Mouse (Mus musculus) granulocyte monocyte progenitor cell, adult 5-6 weeks (primary cell): ENCODE data around the gene Fstl3. TPM values are rescaled to one million over a fixed set of nuclear protein-coding genes. Genes with fewer than 3 reads are reported as not detected.

Experiments used
- ATAC-seq: replicated peaks from 2 replicates; pipeline ENCODE4 v1.8.0; 2016; ENCODE audit warnings: mild to moderate bottlenecking, moderate TSS enrichment, inconsistent platforms; ENCODE audit not compliant: poor library complexity, severe bottlenecking
- total RNA-seq, 2 experiments: library from RNA; stranded (forward) in 1 of 2; stranded (reverse) in 1 of 2; fragments of 200-712, 200-1000 nt in 1 of 2; fragments of >200 nt in 1 of 2; fragmentation: Nextera tagmentation in 1 of 2; gene quantifications; 2 replicates each; pipeline ENCODE4 v1.2.3; 2014 to 2017

Fstl3 gene
- total RNA-seq, 2 experiments from 2014 or later, result 0.62 TPM; not detected in 1

DNA sequence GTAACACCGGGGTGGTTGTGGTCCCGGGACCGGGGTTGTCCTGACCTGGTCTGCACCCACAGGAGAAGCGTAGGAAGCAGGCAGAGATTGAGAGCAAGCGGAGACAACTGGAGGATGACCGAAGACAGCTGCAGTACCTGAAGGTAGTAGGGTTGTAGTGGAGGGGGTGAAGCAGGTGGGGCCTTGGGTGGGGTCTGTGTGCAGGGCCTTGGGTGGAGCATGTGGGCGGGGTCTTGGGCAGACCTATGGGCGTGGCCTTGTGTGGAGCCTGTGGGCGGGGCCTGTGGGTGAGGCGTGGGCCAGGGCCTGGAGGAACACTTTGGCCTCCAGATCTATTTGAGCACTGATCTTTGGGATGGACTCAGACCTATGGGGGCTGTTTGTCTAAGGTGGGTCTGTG lies 29.9 kb downstream of the Fstl3 start:
- ATAC-seq, result 0 out of 2 replicates have a peak, but pooled peaks have one; percentile 44

DNA sequence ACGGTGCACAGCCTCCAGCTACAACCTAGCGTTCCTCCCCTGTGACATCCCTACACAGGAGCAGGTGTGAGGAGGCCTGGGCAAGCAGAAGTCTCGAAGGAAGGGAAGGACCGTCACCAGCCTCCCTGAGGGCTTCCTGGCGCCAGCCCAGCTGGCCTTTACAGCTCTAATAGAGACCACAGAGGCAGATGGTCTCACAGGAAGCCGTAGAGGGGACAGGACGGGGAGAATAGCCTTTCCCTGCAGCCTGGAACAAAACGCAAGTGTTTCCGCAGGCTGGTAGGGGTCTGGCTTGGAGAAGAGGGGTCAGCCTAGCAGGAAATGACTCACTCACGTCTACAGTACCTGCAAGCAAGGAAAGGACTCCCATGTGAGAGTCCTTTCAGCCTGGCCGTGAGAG lies 30.8 kb downstream of the Fstl3 start:
- ATAC-seq, result no peak

GRCm38 (mm10) chr10:79808728-79809127 lies 31.7 kb downstream of the Fstl3 start:
- no peak for ATAC-seq

GRCm38 (mm10) chr10:79811736-79812637 lies 34.9 kb downstream of the Fstl3 start:
- peak; percentile 91 for ATAC-seq

GRCm38 (mm10) chr10:79814271-79814842 lies 37.3 kb downstream of the Fstl3 start:
- ATAC-seq, result no peak

GRCm38 (mm10) chr10:79815671-79816494 lies 38.8 kb downstream of the Fstl3 start:
- ATAC-seq, result no peak

- no peak for ATAC-seq
These were observed 40.0 kb downstream of the Fstl3 start for GRCm38 (mm10) chr10:79817111-79817510.

DNA sequence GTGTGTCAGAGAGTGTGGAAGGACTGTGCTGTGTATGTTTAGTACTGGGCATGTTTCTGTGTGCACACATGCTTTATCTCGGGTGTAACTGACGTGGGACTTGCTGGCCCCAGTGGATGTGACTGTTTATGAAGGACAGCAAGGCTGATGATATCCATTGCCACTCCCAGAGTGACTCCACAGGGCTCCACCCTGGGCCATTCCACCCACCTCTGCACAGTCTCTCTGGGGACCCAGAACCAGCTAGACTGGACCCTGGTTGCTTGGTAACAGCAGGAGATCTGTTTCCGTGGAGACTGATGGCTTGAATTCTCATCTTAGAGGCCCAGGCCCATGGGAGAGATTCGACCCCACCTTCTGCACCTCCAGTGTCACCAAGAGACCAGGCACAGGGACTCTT lies 41.2 kb downstream of the Fstl3 start:
- ATAC-seq, result no peak

GRCm38 (mm10) chr10:79819606-79820005 lies 42.5 kb downstream of the Fstl3 start:
- no peak for ATAC-seq

- no peak for ATAC-seq
These were observed 43.2 kb downstream of the Fstl3 start for GRCm38 (mm10) chr10:79820277-79820676.

DNA sequence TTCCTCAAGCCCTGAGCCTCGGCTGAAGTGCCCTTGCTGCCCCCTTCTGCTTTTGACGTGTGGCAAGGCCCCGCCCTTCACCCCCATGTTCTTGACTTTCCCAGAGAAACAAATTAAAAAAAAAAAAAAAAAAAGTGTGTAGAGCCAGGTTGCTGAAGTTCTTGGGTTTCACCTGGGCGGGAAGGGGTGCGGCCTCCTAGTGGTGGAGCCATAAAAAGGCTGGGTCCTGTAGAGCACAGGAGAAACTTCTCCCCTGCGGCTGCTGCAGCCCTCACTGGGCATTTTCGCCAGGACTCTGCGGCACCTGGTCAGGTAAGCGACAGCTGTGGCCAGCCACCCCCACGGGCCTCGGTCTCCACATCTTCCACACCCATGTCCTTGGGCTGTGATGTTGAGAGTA lies 43.7 kb downstream of the Fstl3 start, which contains the start of gene Misp:
Misp (plus strand) TSS at position 208 of the 400 bp plus-strand sequence.
- no peak for ATAC-seq

- ATAC-seq, result no peak
These were observed 44.7 kb downstream of the Fstl3 start for GRCm38 (mm10) chr10:79821731-79822130.

- no peak for ATAC-seq
These were observed 45.3 kb downstream of the Fstl3 start for GRCm38 (mm10) chr10:79822372-79822771.

- ATAC-seq, result no peak
These were observed 45.9 kb downstream of the Fstl3 start for GRCm38 (mm10) chr10:79823011-79823410.

DNA sequence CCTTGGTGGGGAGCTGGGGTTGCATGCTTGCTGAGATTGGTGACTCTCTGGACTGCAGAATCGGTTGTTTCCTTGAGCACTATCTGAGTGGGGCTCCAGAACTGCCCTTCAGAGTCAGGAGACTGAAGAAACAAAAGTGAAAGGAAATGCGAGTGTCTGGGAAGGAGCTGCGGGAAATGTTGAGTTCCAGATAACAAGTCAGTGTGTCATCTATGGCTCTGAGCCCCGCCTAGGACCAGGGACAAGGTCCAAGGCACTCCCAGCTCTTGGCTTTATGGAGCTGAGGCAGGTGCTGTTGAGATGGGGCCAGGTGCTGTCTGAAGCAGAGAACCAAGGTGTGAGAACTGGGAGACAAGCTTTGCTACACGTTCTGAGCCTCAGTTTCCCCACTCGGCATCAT lies 47.3 kb downstream of the Fstl3 start:
- ATAC-seq, result 0 out of 2 replicates have a peak, but pooled peaks have one; percentile 20

- ATAC-seq, result 0 out of 2 replicates have a peak, but pooled peaks have one; percentile 11
These were observed 54.5 kb downstream of the Fstl3 start for GRCm38 (mm10) chr10:79831583-79831982.

Other genes with a start within 250 kb of the Fstl3 start
Only the 30 nearest of the 34 such genes appear.
- not detected in 2 replicates for gene Theg, start 189.9 kb upstream of the Fstl3 start, total RNA-seq (2014; fragmentation: Nextera tagmentation)
- gene Theg, start 189.9 kb upstream of the Fstl3 start, total RNA-seq (2017), result not detected in 2 replicates
- not detected in 2 replicates for gene C2cd4c, start 163.2 kb upstream of the Fstl3 start, total RNA-seq (2014; fragmentation: Nextera tagmentation)
- gene C2cd4c, start 163.2 kb upstream of the Fstl3 start, total RNA-seq (2017), result not detected in 2 replicates
- not detected in 2 replicates for gene Shc2, start 139.4 kb upstream of the Fstl3 start, total RNA-seq (2014; fragmentation: Nextera tagmentation)
- gene Shc2, start 139.4 kb upstream of the Fstl3 start, total RNA-seq (2017), result not detected in 2 replicates
- gene Odf3l2, start 131.5 kb upstream of the Fstl3 start, total RNA-seq (2014; fragmentation: Nextera tagmentation), result not detected in 2 replicates
- gene Odf3l2, start 131.5 kb upstream of the Fstl3 start, total RNA-seq (2017), result not detected in 2 replicates
- gene Madcam1, start 112.7 kb upstream of the Fstl3 start, total RNA-seq (2014; fragmentation: Nextera tagmentation), result not detected in 2 replicates
- not detected in 2 replicates for gene Madcam1, start 112.7 kb upstream of the Fstl3 start, total RNA-seq (2017)
- 7.4 and 9.7 TPM in 2 replicates for gene Tpgs1, start 107.9 kb upstream of the Fstl3 start, total RNA-seq (2014; fragmentation: Nextera tagmentation)
- gene Tpgs1, start 107.9 kb upstream of the Fstl3 start, total RNA-seq (2017), result 8.1 and 14.6 TPM in 2 replicates
- gene Cdc34, start 95.1 kb upstream of the Fstl3 start, total RNA-seq (2014; fragmentation: Nextera tagmentation), result 110 and 115 TPM in 2 replicates
- 98.7 and 142 TPM in 2 replicates for gene Cdc34, start 95.1 kb upstream of the Fstl3 start, total RNA-seq (2017)
- 2.2 TPM in 1 of 2 replicates, not detected in the other for gene Gzmm, start 88.3 kb upstream of the Fstl3 start, total RNA-seq (2014; fragmentation: Nextera tagmentation)
- 0.34 TPM in 1 of 2 replicates, not detected in the other for gene Gzmm, start 88.3 kb upstream of the Fstl3 start, total RNA-seq (2017)
- gene Bsg, start 72.8 kb upstream of the Fstl3 start, total RNA-seq (2014; fragmentation: Nextera tagmentation), result 253 and 319 TPM in 2 replicates
- gene Bsg, start 72.8 kb upstream of the Fstl3 start, total RNA-seq (2017), result 278 and 345 TPM in 2 replicates
- 0.28 TPM in 1 of 2 replicates, not detected in the other for gene Hcn2, start 60.6 kb upstream of the Fstl3 start, total RNA-seq (2014; fragmentation: Nextera tagmentation)
- 0.39 TPM in 1 of 2 replicates, not detected in the other for gene Hcn2, start 60.6 kb upstream of the Fstl3 start, total RNA-seq (2017)
- gene Polrmt, start 30.7 kb upstream of the Fstl3 start, total RNA-seq (2014; fragmentation: Nextera tagmentation), result 28.6 and 56.2 TPM in 2 replicates
- gene Polrmt, start 30.7 kb upstream of the Fstl3 start, total RNA-seq (2017), result 12.7 and 14.0 TPM in 2 replicates
- not detected in 2 replicates for gene Fgf22, start 22.2 kb upstream of the Fstl3 start, total RNA-seq (2014; fragmentation: Nextera tagmentation)
- not detected in 2 replicates for gene Fgf22, start 22.2 kb upstream of the Fstl3 start, total RNA-seq (2017)
- 32.1 and 64.5 TPM in 2 replicates for gene Rnf126, start 10.3 kb upstream of the Fstl3 start, total RNA-seq (2014; fragmentation: Nextera tagmentation)
- gene Rnf126, start 10.3 kb upstream of the Fstl3 start, total RNA-seq (2017), result 17.3 and 28.2 TPM in 2 replicates
- 172 and 215 TPM in 2 replicates for gene Prss57, start 13.7 kb downstream of the Fstl3 start, total RNA-seq (2014; fragmentation: Nextera tagmentation)
- 77.4 and 86.7 TPM in 2 replicates for gene Prss57, start 13.7 kb downstream of the Fstl3 start, total RNA-seq (2017)
- gene Palm, start 16.3 kb downstream of the Fstl3 start, total RNA-seq (2014; fragmentation: Nextera tagmentation), result 80.1 and 110 TPM in 2 replicates
- 35.6 and 48.6 TPM in 2 replicates for gene Palm, start 16.3 kb downstream of the Fstl3 start, total RNA-seq (2017)
- gene Misp, start 43.7 kb downstream of the Fstl3 start, total RNA-seq (2014; fragmentation: Nextera tagmentation), result 0.34 TPM in 1 of 2 replicates, not detected in the other
- 0.82 TPM in 1 of 2 replicates, not detected in the other for gene Misp, start 43.7 kb downstream of the Fstl3 start, total RNA-seq (2017)
- gene Ptbp1, start 77.2 kb downstream of the Fstl3 start, total RNA-seq (2014; fragmentation: Nextera tagmentation), result 497 and 526 TPM in 2 replicates
- 211 and 216 TPM in 2 replicates for gene Ptbp1, start 77.2 kb downstream of the Fstl3 start, total RNA-seq (2017)
- 2,258 and 3,780 TPM in 2 replicates for gene Prtn3, start 97.2 kb downstream of the Fstl3 start, total RNA-seq (2014; fragmentation: Nextera tagmentation)
- 1,097 and 1,536 TPM in 2 replicates for gene Prtn3, start 97.2 kb downstream of the Fstl3 start, total RNA-seq (2017)
- gene Plppr3, start 97.4 kb downstream of the Fstl3 start, total RNA-seq (2014; fragmentation: Nextera tagmentation), result 72.1 and 111 TPM in 2 replicates
- gene Plppr3, start 97.4 kb downstream of the Fstl3 start, total RNA-seq (2017), result 91.6 and 112 TPM in 2 replicates
- 5,751 and 6,009 TPM in 2 replicates for gene Elane, start 109.0 kb downstream of the Fstl3 start, total RNA-seq (2014; fragmentation: Nextera tagmentation)
- 2,814 and 3,772 TPM in 2 replicates for gene Elane, start 109.0 kb downstream of the Fstl3 start, total RNA-seq (2017)
- 1.6 and 4.5 TPM in 2 replicates for gene Cfd, start 113.6 kb downstream of the Fstl3 start, total RNA-seq (2014; fragmentation: Nextera tagmentation)
- gene Cfd, start 113.6 kb downstream of the Fstl3 start, total RNA-seq (2017), result not detected in 2 replicates
- 14.1 and 20.3 TPM in 2 replicates for gene Med16, start 131.7 kb downstream of the Fstl3 start, total RNA-seq (2014; fragmentation: Nextera tagmentation)
- gene Med16, start 131.7 kb downstream of the Fstl3 start, total RNA-seq (2017), result 17.0 and 18.7 TPM in 2 replicates
- gene Gm26602, start 133.6 kb downstream of the Fstl3 start, total RNA-seq (2014; fragmentation: Nextera tagmentation), result not detected in 2 replicates
- gene Gm26602, start 133.6 kb downstream of the Fstl3 start, total RNA-seq (2017), result 0.98 TPM in 1 of 2 replicates, not detected in the other
- gene Kiss1r, start 139.7 kb downstream of the Fstl3 start, total RNA-seq (2014; fragmentation: Nextera tagmentation), result not detected in 2 replicates
- 0.26 TPM in 1 of 2 replicates, not detected in the other for gene Kiss1r, start 139.7 kb downstream of the Fstl3 start, total RNA-seq (2017)
- 62.9 and 64.6 TPM in 2 replicates for gene R3hdm4, start 143.9 kb downstream of the Fstl3 start, total RNA-seq (2014; fragmentation: Nextera tagmentation)
- gene R3hdm4, start 143.9 kb downstream of the Fstl3 start, total RNA-seq (2017), result 39.1 and 40.4 TPM in 2 replicates
- 21.2 and 22.5 TPM in 2 replicates for gene Arid3a, start 149.8 kb downstream of the Fstl3 start, total RNA-seq (2014; fragmentation: Nextera tagmentation)
- gene Arid3a, start 149.8 kb downstream of the Fstl3 start, total RNA-seq (2017), result 32.4 and 36.7 TPM in 2 replicates
- 48.4 and 49.8 TPM in 2 replicates for gene Wdr18, start 182.9 kb downstream of the Fstl3 start, total RNA-seq (2014; fragmentation: Nextera tagmentation)
- gene Wdr18, start 182.9 kb downstream of the Fstl3 start, total RNA-seq (2017), result 24.6 and 28.2 TPM in 2 replicates
- gene Grin3b, start 193.4 kb downstream of the Fstl3 start, total RNA-seq (2014; fragmentation: Nextera tagmentation), result not detected in 2 replicates
- not detected in 2 replicates for gene Grin3b, start 193.4 kb downstream of the Fstl3 start, total RNA-seq (2017)
- gene Tmem259, start 207.1 kb downstream of the Fstl3 start, total RNA-seq (2014; fragmentation: Nextera tagmentation), result 38.2 and 63.0 TPM in 2 replicates
- gene Tmem259, start 207.1 kb downstream of the Fstl3 start, total RNA-seq (2017), result 43.2 and 54.7 TPM in 2 replicates
- 50.6 and 57.5 TPM in 2 replicates for gene Cnn2, start 211.3 kb downstream of the Fstl3 start, total RNA-seq (2014; fragmentation: Nextera tagmentation)
- gene Cnn2, start 211.3 kb downstream of the Fstl3 start, total RNA-seq (2017), result 72.7 and 89.8 TPM in 2 replicates